Mouse (Mus musculus) gastrocnemius, postnatal 14 days (tissue): ENCODE results near the gene Mcm6. TPM values are rescaled to one million over a fixed set of nuclear protein-coding genes. Genes with fewer than 3 reads are reported as not detected.

ENCODE experiments used
- total RNA-seq, 2 experiments: library from RNA; stranded (reverse); gene quantifications; 2 replicates each; pipeline ENCODE4 v1.2.3; 2021

The Mcm6 gene
- total RNA-seq, 2 experiments from 2014 or later = 6.6 to 9.7 TPM

Other genes starting within 250 kb of the Mcm6 start
- 10 to 100 TPM; 34.5 to 37.9 TPM for gene Ubxn4, start 115.7 kb downstream of the Mcm6 start, total RNA-seq
- gene Lct, start 31.3 kb downstream of the Mcm6 start, total RNA-seq = not detected
- 10 to 100 TPM; 68.7 to 70.2 TPM for gene Dars, start 57.7 kb upstream of the Mcm6 start, total RNA-seq
- gene Cxcr4, start 232.6 kb upstream of the Mcm6 start, total RNA-seq = 10 to 100 TPM; 15.7 to 17.1 TPM